Mouse (Mus musculus) heart, embryonic 14.5 days (tissue): Measurements from ENCODE around the gene Atp2c2. TPM values are rescaled to one million over a fixed set of nuclear protein-coding genes. Genes with fewer than 3 reads are reported as not detected.
A peak's percentile ranks its signal among the peaks of the same experiment; 100 is the strongest.

ENCODE experiments used
- ATAC-seq: fragments of 200-750 bp; cut with Nextera tagmentation; 2 replicates; pipeline ENCODE4 v1.8.0; 2017; ENCODE audit warnings: low read depth, moderate TSS enrichment; ENCODE audit not compliant: insufficient number of reproducible peaks, insufficient read depth, low FRiP score
- H3K27ac ChIP-seq, 2 experiments: fragments of 200-500 bp in 1 of 2; fragments of 300-500 bp in 1 of 2; sonication (generic) in 1 of 2; replicated peaks in 1 of 2; 2 replicates each; pipeline ENCODE4 v1.5.1; 2012 to 2014; ENCODE audit warnings: low read depth in 2 of 2, low read length in 2 of 2, control low read depth in 1 of 2, mild to moderate bottlenecking in 1 of 2, mixed read lengths in 1 of 2; ENCODE audit not compliant: control insufficient read depth in 1 of 2, insufficient read depth in 1 of 2
- H3K27me3 ChIP-seq: fragments of 300-500 bp; sonication (generic); 2 replicates; pipeline ENCODE4 v1.6.1; 2014; ENCODE audit warnings: mild to moderate bottlenecking, low read length, control low read depth; ENCODE audit not compliant: control insufficient read depth, insufficient read depth
- H3K36me3 ChIP-seq: fragments of 300-500 bp; sonication (generic); 2 replicates; pipeline ENCODE4 v1.6.1; 2014; ENCODE audit warnings: mild to moderate bottlenecking, control low read depth, low read length, mixed read lengths; ENCODE audit not compliant: control insufficient read depth, insufficient read depth
- H3K4me1 ChIP-seq, 2 experiments: fragments of 200-500 bp in 1 of 2; fragments of 300-500 bp in 1 of 2; sonication (generic) in 1 of 2; 2 replicates each; pipeline ENCODE4 v1.6.1; 2012 to 2014; ENCODE audit warnings: low read length in 2 of 2, control low read depth in 1 of 2, mixed read lengths in 1 of 2; ENCODE audit not compliant: control insufficient read depth in 2 of 2, insufficient read depth in 2 of 2
- H3K4me2 ChIP-seq: fragments of 300-500 bp; sonication (generic); 2 replicates; pipeline ENCODE4 v1.6.1; 2014; ENCODE audit warnings: mild to moderate bottlenecking, low read length
- H3K4me3 ChIP-seq, 2 experiments: fragments of 200-500 bp in 1 of 2; fragments of 300-500 bp in 1 of 2; sonication (generic) in 1 of 2; 2 replicates each; pipeline ENCODE4 v1.5.1; 2012 to 2014; ENCODE audit warnings: low read length in 2 of 2, mild to moderate bottlenecking in 2 of 2, control low read depth in 1 of 2, low read depth in 1 of 2, moderate library complexity in 1 of 2; ENCODE audit not compliant: control insufficient read depth in 1 of 2, insufficient read depth in 1 of 2
- H3K9ac ChIP-seq: fragments of 300-500 bp; sonication (generic); 2 replicates; pipeline ENCODE4 v1.6.1; 2014; ENCODE audit warnings: mild to moderate bottlenecking, low read length
- H3K9me3 ChIP-seq: fragments of 300-500 bp; sonication (generic); 2 replicates; pipeline ENCODE4 v1.6.1; 2016; ENCODE audit warnings: low read length, control low read depth; ENCODE audit not compliant: control insufficient read depth
- WGBS: fragments of 180-500 bp; shearing (Covaris S2); extraction: QIAGEN DNeasy Blood & Tissue Kit; methylation state at CpG from one replicate; pipeline ENCODE4 v1.1.7; 2014; 5-methylcytosine and 5-hydroxymethylcytosine counted together
- polyA plus RNA-seq: library from polyadenylated mRNA; unstranded; fragments of >200 nt; fragmentation: Nextera tagmentation; extraction: Ambion mirVana; gene quantifications from 2 replicates; pipeline ENCODE4 v1.2.1, GENCODE M21; 2014

The Atp2c2 gene
- polyA plus RNA-seq, 1 experiment from 2014 or later = 0.43 TPM

DNA sequence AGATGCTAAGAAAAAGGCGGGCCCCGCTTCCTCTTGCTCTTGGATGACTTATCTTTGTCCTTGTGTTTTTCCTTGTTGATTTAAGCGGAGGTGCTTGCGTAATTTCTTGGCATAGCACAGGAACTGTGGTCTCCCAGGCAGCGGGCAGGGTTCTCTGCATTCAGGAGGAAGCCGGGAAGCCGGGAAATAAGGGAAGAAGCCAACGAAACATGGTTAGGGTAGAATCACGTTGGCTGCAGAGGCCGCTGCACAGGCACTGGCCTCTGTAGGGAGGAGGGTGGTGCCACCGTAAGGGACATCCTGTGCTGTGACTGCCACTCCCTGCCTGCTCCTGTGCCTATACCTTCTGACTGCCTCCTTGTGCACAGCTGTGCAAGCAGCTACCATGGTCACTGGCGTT is 15.4 kb downstream of the Atp2c2 start:
- Histone ChIP-seq H3K4me1 (peaks cover 4 to 6% of the 10 kb centered on the region in 2 experiments; a peak in 2 of 4 replicates), H3K27me3 (peaks cover 4% of the 10 kb centered on the region; the same call in 1 of the 2 replicates), H3K9me3 (no peaks in the 10 kb centered on the region), H3K4me2 (peak overlapping the region; percentile 25; the same call in 1 of the 2 replicates), H3K36me3 (no peaks in the 10 kb centered on the region), H3K9ac (no peak overlapping the region), H3K27ac (peak overlapping the region in 1 of 2 experiments; percentile 24; a peak in 1 of 4 replicates), H3K4me3 (no peak overlapping the region)
- ATAC-seq = no peak
- 53% methylated on average over 12 of the region's 12 CpGs for WGBS

DNA sequence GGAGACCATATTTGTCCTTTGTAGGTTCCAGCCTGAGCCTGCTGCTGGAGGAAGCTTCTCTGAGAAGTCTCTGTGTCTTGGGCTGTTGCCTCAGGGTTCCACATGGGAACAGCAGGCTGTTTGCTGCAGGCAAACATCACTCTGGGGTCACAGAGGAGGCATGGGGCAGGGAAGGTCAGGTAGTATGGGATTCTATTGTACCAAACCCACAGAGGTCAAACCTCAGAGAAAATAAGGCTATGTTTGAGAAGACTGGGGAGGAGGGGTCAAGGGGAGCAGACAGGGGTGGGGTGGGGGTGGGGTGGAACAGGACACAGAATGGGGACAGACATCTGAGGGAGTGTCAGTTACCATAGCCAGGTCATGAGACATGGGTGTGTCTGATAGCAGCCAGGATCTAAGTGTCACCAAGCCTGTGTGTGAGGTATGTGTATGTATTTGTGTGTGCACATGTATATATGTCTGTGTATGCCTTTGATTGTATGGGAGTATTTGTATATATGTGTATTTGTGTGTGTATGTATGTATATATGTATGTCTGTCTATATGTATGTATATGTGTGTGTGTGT is 17.0 kb downstream of the Atp2c2 start:
- Histone ChIP-seq H3K9me3 (no peaks in the 10 kb centered on the region), H3K4me2 (no peak overlapping the region), H3K9ac (no peak overlapping the region), H3K4me1 (peaks cover 4 to 6% of the 10 kb centered on the region in 2 experiments; a peak in 2 of 4 replicates), H3K36me3 (no peaks in the 10 kb centered on the region), H3K27me3 (peaks cover 4% of the 10 kb centered on the region; the same call in 1 of the 2 replicates), H3K27ac (no peak overlapping the region), H3K4me3 (no peak overlapping the region)
- no peak for ATAC-seq

DNA sequence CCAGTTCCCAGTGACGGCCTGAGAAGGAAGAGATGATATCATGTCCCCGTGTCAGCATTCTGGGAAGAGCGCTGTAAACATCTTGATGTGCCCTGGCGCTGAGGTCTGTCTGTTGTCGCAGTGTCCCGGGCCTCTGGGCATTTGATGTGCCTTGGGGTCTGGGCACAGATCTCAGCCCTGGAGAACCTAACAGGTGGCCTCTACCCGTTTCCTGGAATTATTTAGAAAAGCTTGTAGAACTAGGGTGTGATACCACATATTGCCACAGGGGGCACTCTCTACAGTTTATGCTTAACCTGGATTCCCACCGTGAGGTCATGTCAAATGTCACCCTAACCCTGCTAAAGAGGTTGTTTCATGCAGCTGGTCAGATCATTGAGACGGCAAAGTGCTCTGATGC is 18.0 kb downstream of the Atp2c2 start:
- Histone ChIP-seq H3K4me2 (no peak overlapping the region), H3K27me3 (peaks cover 4% of the 10 kb centered on the region; the same call in 1 of the 2 replicates), H3K9me3 (no peaks in the 10 kb centered on the region), H3K4me1 (peaks cover 4 to 6% of the 10 kb centered on the region in 2 experiments; a peak in 2 of 4 replicates), H3K9ac (no peak overlapping the region), H3K27ac (no peak overlapping the region), H3K4me3 (no peak overlapping the region), H3K36me3 (no peaks in the 10 kb centered on the region)
- ATAC-seq = no peak
- WGBS = 65% methylated on average over 9 of the region's 9 CpGs

DNA sequence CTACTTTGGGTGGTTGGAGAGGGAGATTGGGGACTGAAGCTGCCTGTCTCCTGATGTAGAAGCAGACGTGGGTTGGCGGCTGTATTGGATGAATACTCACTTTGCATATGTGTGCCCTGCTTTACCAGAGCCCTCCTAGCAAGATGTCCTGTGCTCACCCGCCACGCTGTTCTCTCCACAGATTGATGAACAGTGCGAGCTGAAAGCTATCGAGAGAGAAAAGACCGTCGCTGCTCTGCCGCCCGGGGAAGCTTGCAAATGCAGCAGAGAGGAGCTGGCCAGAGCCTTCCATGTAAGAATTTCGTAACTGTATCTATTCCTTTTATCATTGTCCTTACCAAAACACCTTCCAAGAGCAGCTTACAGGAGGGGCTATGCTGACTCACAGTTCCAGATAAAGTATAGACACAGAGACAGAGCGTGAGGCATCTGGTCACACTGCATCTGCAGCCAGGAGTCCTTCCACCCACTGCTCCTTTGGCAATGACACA is 19.2 kb downstream of the Atp2c2 start:
- WGBS = 53% methylated on average over 12 of the region's 12 CpGs

DNA sequence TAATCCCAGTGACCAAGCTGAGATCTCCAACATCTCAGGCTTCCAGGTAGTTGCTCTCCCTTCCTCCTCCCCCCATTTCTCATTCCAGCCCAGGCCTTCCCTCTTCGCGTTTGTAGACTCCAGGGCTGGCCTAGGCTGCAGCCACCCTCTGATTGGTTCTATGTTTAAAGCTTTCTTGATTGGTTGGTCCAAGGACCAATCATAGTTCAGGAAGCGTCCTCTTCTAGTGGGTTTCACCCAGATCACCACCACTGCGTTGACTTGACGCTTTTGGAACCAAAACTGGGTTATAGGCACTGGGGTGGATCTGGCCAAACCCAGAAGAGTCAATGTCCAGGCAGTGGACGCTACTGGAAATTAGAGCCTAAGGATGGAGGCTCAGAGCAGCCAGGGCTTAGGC is 22.5 kb downstream of the Atp2c2 start:
- H3K27me3 ChIP-seq = no peaks in the 10 kb centered on the region; the same call in 1 of the 2 replicates
- no peak overlapping the region for H3K4me3 ChIP-seq
- no peaks in the 10 kb centered on the region for H3K9me3 ChIP-seq
- H3K4me2 ChIP-seq = no peak overlapping the region
- ATAC-seq = no peak
- no peaks in the 10 kb centered on the region for H3K36me3 ChIP-seq
- H3K4me1 ChIP-seq = peaks cover 14 to 23% of the 10 kb centered on the region in 2 experiments
- WGBS = 54% methylated on average over 6 of the region's 6 CpGs
- H3K27ac ChIP-seq = no peak overlapping the region
- H3K9ac ChIP-seq = no peak overlapping the region

More for the DNA sequence above, 19.2 kb downstream of the Atp2c2 start:
- H3K27me3 ChIP-seq = peaks cover 4% of the 10 kb centered on the region; the same call in 1 of the 2 replicates
- no peak overlapping the region for H3K27ac ChIP-seq
- no peak overlapping the region for H3K4me2 ChIP-seq
- no peak overlapping the region for H3K9ac ChIP-seq
- no peaks in the 10 kb centered on the region for H3K36me3 ChIP-seq
- H3K4me1 ChIP-seq = peaks cover 11 to 19% of the 10 kb centered on the region in 2 experiments
- ATAC-seq = no peak
- no peak overlapping the region for H3K4me3 ChIP-seq
- H3K9me3 ChIP-seq = no peaks in the 10 kb centered on the region

DNA sequence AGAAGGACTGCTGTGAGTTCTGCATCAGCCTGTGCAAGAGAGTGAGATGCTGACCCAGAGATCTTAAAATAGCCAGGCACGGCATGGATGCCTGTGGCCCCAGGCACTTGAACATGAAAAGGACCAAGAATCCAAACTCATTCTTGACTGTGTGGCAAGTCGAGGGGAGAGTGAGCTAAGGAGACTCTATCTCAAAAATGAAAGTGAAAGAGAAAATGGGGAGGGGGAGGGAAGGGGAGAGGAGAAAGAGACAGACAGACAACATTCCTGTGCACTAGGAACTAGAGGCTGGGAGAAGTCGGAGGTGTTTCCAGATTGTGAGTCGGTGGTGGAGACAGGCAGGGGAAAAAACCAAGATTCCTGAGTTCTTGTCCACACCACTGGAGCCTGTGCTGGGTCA is 23.9 kb downstream of the Atp2c2 start:
- Histone ChIP-seq H3K9ac (no peak overlapping the region), H3K9me3 (no peaks in the 10 kb centered on the region), H3K4me3 (no peak overlapping the region), H3K4me2 (peak overlapping the region; percentile 37), H3K36me3 (no peaks in the 10 kb centered on the region), H3K27me3 (no peaks in the 10 kb centered on the region; the same call in 1 of the 2 replicates), H3K4me1 (peaks cover 14 to 23% of the 10 kb centered on the region in 2 experiments), H3K27ac (peak overlapping the region; percentile 3 to 70)
- 16% methylated on average over 4 of the region's 4 CpGs for WGBS
- no peak for ATAC-seq

DNA sequence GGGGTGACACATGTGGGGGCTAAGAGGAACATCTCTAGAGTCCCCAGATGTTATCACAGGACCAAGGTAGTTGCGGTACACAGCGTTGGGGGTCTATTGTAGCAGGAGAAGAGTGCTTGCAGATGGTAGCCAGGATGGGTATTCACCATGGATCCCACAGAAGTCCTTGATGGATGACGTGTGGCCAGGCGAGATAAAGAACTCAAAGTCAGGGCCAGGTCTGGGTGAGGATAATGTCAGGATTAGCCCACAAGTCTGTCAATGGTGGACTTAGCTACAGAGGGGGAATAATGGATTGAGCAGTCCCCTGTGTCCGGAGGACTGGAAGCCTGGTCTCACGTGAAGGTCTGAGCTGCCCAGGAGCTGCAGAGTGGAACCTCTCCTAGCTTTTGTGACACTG is 24.8 kb downstream of the Atp2c2 start:
- 65% methylated on average over 6 of the region's 6 CpGs for WGBS
- Histone ChIP-seq H3K9ac (no peak overlapping the region), H3K36me3 (no peaks in the 10 kb centered on the region), H3K27me3 (no peaks in the 10 kb centered on the region), H3K27ac (peak overlapping the region in 1 of 2 experiments; percentile 70; a peak in 2 of 4 replicates), H3K4me1 (peaks cover 14 to 20% of the 10 kb centered on the region in 2 experiments), H3K4me3 (no peak overlapping the region), H3K4me2 (no peak overlapping the region), H3K9me3 (no peaks in the 10 kb centered on the region)
- ATAC-seq = no peak
